Mouse (Mus musculus) thymus, postnatal 25 days (tissue): Measurements from ENCODE around the gene Kdm2a.
"Not testable (repeated sequence)": the region's sequence is repeated elsewhere in the genome, so short reads cannot be mapped to it uniquely, and the experiment has no call there.

ENCODE experiments used
- DNase-seq: peaks from one replicate; pipeline ENCODE4 v3.0.0; 2022

Gene Kdm2a

DNA sequence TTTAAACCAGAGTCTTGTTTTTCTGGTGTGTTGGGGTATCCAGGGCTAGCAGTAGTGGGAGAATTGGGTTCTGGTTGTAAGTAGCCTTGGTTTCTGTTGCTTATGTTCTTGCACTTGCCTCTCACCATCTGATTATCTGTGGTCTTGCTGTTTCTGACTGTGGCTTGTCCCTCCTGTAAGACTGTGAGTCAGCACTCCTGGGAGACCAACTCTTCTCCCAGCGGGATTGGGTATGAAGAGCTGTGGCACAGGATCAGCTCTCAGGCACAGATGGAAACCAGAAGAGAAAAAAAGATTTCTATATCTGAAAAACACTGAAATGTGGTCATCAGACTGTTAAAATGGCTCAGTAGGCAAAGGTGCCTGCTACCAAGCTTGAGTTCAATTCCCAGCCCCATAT, 16.5 kb upstream of the Kdm2a start:
- DNase-seq: no peak

DNA sequence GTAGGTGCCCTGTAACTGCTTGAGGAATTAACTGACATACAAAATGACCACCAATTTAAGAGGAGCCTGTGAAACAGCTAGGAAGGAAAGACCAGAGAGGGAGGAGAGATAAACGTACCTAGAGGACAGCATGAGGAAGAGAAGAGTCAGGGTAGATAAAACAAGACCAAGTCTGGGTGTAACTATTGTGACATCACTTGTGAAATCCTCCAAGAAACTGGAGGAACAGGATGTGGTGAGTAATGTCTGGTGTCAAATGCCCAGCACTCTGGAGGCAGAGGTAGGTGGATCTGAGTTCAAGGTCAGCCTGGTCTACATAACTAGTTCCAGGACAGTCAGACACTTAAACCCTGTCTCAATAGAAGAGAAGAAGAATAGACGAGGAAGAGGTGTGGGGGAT, 11.0 kb upstream of the Kdm2a start:
- no peak for DNase-seq

DNA sequence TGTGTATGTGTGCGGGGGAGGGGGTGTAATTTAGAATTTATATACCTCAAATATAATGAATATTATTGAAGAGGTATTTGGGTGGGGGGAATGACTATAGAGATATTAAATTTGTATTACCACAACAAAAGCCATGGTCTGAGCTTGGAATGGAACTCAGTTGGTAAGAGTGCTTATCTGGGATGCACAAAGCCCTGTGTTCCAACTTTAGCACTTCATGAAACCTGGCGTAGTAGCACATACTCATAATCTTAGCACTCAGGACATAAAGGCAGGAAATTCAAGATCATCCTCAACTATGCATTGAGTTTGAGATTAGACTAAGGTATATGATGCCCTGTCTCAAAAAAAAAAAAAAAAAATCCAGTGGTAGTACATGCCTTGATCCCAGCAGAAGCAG, 6.8 kb upstream of the Kdm2a start:
- no peak for DNase-seq

DNA sequence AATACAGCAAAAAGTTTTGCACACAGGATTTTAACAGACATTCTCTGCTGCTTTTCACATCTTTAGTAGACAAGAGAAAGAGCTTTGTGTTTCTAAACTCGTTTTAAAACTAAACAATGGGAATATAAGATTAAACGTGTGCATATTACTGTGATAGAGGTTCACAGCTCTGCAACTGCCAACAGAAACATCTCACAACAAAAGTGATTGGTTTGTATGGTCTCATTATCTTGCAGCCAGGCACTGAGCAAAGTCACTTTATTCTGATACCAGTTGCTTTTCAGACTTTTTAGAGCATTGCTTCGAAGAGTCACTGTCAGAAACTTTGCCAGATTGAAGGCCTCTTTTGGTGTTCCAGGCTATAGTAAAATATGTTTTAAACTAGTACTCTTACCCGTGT, 874 bp upstream of the Kdm2a start:
- DNase-seq: no peak

DNA sequence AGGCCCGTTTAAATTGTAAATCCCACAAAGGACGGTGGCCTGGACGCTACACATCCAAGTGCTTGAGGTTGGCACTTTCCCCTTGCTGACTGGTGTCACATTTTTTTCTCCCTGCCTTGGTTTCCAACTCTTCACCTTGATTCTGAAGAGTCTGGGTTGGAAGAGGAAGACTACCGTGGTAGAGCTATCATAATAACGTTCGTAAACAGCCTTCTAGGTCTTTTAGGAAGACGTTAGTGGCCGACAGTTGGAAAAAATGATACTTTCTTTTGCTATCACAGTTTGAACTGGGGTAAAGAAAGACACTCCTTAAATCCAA, 504 bp upstream of the Kdm2a start:
- DNase-seq: no peak

DNA sequence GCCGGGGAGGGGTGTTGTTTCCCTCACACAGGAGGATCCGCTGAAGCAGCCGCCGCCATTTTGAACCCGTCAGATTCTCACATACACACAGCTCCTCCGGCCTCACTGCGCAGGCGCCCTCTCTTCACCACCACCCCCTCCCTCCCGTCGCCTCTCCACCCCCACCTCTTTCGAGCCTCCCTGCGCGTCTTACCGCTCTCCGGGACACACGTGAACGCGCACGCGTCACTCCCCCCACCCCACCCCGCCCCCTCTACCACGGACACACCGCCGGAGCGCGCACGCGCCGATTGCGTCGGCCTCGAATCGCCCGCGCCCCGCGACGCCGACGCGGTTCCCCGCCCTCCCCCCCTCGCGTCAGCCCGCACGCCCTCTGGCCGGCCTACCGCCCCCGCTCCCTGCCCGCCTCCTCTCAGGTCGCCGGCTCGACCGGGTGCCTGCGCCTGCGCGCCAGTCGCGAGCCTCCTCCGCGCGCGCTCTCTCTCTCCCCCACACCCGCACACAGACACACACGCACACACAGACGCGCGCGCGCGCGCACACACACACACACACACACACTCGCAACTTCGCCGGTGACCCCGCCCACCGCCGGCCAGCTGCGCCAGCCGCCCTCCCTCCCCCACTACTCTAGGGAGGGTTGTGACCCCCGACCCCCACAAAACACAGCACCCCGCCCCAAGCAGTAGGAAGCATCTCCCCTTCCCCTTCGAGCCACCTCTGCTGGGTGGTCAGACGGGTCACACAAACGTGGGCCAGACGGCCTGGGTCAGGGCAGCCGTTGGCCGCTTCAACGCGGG, 887 bp downstream of the Kdm2a start:
- peak; percentile 96 for DNase-seq

DNA sequence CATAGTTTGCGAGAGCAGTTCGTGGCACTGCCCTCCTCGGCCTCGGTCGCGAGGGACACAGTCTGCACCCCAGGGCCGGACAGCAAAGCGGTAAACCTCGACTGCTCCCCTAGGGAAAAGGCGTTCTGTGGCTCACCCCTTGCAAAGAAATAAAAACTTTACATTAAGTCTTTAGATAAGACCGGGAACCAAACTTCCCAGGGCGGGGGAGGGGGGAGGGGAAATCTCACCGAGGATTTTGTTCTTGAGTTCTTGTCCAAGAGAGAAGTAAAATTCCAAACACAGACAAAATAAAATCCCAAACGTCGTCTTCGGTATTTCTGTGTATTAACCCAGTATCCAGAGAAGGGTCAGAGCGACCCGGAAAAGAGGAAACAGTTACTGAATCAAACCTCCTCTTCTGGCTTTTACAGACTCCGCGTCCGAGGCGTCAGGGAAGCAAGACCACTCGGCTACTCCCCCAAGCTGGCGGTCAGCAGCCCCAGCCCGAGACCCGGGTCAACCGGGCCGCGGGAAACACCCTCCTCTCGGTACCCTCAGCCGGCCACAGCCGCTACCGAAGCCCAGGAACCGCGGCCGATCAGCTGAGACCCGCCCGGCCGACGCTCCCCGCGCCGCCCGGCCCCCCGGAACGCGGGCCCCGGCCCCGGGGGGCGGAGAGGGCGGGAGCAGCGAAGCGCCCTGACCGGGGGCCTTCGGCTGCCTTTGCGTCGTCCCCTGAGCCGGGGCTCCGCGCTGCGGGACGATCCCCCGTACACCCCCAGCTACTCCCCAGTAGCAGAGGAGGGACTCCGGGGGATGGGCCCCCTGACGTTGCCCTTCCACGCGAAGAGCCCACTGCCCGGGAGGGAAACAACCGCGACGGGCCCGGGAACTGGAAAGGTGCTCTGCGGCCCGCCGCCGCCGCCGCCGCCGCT, 1.7 kb downstream of the Kdm2a start:
- peak; percentile 29 for DNase-seq

DNA sequence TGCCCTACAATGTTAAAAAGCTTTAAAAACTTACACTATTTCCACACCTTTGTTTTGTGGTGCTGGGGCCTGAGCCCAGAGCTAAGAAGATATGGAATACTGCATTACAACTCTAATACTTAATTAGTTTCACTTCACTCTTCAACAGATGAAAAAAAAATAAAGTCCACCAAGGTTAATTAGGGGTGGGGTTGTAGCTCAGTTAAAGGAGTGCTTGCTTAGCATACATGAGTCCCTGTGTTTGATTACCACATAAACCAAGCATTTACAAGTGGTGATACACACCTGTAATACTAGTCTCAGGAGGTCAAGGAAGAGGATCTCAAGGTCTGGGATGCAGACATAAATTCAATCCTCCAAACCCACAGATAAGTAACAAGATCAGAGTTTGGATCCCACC, 10.8 kb downstream of the Kdm2a start:
- DNase-seq: no peak

DNA sequence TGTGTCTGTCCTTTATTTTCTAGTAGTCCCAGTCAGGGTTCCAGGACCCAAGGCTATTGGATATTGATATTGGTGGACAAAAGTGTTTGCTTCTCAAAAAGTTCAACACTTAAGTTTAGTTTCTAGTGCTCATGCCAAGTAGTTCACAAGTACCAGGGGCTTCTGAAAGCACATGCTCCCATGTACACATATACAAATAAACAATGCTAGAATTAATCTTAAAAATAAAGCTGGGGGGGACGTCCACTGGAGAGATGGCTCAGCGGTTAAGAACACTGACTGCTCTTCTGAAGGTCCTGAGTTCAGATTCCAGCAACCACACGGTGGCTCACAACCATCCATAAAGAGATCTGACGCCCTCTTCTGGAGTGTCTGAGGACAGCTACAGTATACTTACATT, 13.1 kb downstream of the Kdm2a start:
- no peak for DNase-seq

DNA sequence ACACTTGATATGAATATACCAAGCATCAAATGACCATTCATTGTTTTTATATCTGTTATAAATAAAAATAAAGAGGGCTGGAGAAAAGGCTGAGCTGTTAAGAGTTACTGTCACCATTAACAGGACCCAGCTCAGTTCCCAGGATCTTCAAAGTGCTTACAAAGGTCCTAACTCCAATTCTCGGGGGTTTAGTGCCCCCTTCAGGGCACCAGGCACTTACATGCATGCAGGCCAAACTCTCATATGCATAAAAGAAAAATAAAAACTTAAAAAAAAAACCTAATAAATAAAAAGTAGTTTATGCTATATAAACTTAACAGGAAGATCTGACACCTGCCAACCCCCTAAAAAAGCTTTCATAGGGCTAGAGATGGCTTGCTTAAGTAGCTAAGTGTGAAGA, 13.8 kb downstream of the Kdm2a start:
- DNase-seq: no peak

DNA sequence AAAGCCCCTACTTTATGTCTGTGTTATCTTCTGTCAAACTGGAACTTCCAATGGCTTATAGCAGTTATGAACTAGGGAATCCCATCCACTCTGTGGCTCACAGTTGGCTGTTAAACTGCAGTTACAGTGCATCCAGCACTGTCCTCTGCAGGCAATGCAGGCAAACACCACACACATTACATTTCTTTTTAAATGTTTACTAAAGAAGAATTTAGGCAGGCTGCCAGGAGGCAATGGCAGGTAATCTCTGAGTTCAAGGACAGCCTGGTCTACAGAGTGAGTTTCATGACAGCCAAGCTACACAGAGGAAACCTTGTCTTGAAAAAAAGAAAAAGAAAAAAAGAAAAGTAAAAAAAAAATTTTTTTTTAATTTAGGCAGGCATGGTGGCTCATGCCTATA, 14.8 kb downstream of the Kdm2a start:
- no peak for DNase-seq

DNA sequence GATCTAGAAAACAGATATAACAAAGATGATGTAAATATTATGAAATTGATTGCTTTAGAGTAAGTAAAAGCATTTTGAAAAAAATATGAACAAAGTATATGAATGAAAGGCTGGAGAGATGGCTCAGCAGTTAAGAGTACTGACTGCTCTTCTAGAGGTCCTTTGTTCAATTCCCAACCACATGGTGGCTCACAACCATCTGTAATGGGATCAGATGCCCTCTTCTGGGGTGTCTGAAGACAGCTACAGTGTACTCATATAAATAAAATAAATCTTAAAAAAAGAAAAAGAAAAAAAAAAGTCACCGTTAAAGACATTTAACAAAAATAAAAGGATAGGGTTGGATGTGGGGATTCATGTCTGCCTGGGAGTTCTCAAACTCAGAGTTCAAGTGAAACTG, 15.8 kb downstream of the Kdm2a start:
- DNase-seq: not testable (repeated sequence)

DNA sequence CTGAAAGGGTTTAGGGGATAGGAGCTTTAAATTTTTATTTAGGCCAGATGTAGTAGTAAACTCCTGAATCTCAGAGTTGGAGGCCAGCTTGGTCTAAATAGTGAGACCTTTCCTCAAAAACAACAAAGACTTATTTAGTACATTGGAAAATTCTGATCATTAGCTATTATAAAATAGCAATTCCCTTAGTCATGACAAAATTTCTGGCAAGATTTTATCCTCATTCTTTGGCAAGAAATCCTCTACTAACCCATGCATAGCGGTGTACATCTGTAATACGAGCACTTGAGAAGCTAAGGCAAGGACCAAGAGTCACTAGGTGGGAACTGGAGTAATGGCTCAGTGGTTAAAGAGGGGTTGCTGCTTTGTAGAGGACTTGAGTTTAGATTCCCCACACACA, 27.4 kb downstream of the Kdm2a start:
- DNase-seq: no peak

DNA sequence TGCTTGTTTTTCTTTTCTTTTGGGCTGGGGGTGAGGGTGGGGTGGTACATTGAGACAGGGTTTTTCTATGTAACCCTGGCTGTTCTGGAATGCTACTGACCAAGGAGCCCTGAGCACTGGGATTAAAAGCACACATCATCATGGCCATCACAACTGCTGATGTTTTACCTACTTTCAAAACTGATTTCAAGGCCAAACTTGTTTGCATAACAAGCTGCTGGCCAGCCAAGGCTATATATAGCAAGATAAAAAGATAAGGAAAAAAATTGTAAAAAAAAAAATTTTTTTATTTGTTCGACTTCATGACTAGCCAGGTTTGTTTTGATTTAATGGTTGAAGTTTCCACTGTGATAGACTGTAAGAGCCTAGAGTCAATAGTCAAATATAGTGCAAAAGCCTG, 27.8 kb downstream of the Kdm2a start:
- DNase-seq: no peak

DNA sequence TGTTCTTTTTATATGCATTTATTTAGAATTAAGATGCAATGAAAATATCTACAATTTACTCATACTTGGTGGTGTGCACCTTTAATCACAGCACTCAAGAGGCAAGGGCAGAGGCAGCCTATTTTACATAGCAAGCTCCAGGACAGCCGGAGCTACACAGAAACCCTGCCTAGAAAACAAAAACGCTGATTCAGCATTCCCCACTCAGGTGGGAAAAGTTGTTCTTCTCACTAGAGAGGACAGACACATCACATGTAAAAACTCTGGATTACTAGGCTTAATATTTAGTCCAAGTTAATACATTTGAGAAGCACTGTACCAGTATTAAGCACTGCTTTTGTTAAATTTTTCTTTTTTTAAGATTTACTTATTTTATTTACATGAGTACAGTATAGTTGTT, 48.6 kb downstream of the Kdm2a start:
- no peak for DNase-seq

DNA sequence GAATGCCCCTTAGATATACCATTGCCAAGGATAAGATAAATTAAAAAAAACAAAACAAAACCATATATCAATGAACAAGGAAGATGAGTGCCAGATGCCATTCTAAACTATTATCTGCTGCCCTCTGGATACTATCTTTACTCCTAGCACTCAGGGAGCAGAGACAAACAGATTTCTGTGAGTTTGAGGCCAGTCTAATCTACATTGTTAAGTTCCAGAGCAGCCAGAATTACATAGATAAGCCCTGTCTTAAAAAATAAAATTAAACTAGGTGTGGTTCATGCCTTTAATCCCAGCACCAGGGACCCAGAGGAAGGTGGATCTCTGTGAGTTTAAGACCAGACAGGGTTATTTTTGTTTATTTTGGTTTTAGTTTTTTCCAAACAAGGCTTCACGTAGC, 51.6 kb downstream of the Kdm2a start:
- DNase-seq: no peak

DNA sequence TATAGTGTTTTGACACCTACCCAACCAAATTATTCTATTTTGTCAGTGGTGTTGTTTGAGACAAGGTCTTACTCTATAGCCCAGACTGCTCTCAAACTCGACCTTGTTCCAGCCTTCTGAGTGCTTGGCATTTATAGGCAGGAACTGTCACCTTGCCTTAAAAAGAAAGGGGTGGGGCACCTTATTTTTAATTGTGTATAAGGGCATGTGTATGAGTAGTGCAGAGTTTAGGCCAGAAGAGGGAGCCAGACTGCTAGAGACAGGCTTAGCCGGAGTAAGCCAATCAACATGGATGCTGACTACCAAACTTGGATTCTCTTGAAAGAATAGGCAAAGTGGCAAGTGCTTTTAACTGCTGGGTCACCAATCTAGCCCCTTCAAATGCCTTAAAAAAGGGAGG, 59.9 kb downstream of the Kdm2a start:
- peak; percentile 68 for DNase-seq

DNA sequence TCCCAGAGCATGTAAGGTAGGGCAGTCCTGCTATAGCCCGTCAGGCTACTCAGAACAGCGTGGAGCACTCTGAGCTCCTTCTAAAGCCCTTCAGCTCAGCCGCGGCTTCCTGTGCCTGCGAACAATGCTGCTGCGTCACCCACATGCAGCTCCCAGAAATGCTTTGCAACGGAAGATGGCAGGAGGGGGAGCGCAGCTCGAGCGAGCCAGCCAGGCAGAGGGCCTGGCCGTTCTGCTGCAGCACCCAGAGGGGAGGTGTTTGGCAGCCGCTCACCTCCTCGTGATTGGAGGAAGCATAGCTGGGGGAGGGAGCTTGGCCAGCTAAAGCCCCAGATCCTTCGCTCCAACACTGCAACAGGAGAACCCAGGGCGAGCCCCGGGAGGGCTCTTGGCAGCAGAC, 64.3 kb downstream of the Kdm2a start:
- peak; percentile 90 for DNase-seq

DNA sequence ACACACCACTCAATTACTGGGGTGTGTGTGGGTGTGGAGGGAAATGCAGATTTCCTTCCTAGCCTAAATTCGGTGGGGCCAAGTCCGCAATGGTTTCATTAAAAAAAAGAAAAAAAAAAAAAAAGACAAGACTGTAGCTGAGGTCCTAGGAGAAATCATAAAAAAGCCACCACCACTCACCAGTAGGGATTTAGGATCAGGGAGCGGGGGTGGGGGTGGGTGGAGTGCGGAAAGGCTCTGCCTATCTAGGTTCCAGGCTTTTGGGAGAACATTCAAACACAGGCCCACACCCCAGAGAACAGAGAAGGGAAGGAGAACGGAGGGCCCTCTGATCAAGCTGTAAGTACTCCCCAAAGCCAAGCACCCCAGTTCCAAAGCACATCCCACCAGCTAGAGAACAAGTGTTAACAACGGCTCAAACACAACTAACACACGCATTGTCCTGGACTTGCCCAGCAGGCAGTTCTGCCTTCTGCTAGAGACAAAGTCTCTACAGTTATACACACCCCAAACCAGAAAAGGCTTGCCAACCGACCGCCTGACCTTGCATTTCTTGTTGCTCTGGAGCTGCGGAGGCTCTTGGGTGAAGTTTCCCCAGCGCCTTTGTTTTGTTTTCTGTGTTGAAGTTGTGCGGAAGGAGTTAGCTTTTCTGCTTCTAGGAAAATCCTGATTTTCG, 64.8 kb downstream of the Kdm2a start:
- DNase-seq: no peak

DNA sequence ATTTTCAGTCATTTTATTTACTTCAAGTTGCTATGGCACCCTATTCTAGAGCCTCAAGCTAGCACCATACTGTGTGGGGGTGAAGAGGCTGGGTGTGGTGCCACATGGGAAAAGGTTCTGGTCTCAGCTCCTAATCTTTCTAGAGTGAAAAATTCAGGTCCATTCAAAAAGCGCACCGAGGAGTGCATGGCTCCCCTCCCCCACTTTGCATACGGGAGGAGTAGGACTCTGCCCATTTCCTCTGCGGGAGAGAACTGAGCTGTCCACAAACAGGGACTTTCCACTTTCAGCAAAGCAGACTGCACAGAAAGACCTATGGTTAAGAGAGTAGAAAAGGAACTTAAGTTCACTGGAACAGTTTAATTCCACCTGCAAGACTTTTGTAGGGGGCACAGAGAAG, 65.4 kb downstream of the Kdm2a start:
- peak; percentile 57 for DNase-seq

DNA sequence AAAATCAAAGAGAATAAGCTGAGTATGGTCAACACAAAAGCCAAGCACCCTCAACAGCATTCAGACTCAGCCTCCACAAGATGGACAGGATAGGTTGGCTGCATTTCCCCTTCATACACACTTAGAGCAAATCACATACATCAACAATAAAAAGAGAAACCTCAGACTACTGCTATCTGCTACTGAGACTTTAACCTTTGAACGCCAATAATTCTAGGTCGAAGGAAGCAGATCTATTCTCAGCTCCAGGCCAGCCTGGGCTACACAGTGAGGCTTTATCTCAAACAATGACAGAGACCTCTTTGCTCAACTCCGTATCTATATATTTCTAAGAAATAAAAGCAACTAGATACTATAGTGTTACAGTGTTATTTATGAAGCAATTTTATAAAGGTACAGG, 66.8 kb downstream of the Kdm2a start:
- no peak for DNase-seq

DNA sequence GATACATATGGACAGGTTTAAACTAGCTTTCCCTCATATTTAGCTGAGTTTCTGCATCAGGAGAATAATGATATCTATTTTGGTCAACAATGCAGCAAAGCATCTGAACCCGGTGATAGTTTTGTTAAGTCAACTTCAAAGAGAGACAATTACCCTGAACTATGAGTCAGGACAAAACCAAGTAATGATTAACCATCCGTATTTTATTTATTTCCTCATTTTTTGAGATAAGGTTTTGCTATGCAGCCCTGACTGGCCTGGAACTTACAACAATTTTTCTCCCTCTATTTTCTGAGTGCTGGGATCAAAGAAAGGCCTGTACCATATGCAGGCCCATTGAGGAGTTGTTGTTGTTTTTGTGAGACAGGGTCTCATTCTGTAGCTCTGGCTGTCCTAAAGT, 67.5 kb downstream of the Kdm2a start:
- no peak for DNase-seq

DNA sequence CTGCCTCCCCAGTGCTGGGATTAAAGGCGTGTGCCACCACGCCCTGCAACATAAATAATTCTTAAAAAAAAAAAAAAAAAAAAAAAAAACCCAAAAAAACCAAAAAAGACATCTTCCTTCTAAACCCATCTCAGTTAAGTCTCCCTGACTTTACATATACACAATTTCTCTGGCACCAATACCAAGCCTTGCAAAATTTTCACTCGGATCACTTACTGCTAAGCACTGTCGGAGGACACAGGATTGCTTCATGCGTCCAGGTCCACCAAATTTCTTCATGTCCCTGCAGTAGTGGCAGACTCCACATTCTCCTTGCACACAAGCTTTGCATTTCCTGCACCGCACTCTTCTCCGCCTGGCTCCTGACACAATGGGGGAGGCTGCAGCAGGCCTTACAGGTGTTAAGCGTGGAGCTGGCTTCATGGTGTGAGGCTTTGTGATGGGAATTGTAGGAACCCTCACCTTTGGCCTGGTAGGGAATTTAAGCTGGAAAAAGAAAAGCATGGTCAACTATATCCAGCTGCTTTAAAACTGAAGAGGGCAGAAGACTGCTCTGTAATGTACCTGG, 69.3 kb downstream of the Kdm2a start:
- no peak for DNase-seq

DNA sequence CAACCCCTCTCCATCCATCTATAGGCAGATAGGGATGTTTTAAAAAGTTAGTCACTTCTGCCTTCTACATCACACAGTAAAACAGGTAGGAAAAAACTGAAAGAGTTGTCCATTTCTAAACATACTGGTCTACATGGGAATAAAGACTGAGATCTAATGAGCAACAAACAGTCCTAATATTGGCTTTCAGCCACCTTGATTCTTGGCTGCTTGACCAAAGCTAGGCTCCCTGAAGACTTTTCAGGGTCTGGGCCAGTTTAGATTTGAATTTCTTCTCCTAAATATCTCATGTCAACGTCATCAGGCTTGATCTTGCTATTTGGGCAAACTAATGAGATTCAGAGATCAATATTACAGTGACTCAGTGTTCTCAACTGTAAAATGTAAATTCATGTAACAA, 71.2 kb downstream of the Kdm2a start:
- DNase-seq: no peak
